Mouse (Mus musculus): Measurements from ENCODE around the gene Zbtb22. TPM values are rescaled to one million over a fixed set of nuclear protein-coding genes. Genes with fewer than 3 reads are reported as not detected.

Gene Zbtb22
- polyA plus RNA-seq, 1 experiment from 2014 or later: 14.9 TPM

DNA sequence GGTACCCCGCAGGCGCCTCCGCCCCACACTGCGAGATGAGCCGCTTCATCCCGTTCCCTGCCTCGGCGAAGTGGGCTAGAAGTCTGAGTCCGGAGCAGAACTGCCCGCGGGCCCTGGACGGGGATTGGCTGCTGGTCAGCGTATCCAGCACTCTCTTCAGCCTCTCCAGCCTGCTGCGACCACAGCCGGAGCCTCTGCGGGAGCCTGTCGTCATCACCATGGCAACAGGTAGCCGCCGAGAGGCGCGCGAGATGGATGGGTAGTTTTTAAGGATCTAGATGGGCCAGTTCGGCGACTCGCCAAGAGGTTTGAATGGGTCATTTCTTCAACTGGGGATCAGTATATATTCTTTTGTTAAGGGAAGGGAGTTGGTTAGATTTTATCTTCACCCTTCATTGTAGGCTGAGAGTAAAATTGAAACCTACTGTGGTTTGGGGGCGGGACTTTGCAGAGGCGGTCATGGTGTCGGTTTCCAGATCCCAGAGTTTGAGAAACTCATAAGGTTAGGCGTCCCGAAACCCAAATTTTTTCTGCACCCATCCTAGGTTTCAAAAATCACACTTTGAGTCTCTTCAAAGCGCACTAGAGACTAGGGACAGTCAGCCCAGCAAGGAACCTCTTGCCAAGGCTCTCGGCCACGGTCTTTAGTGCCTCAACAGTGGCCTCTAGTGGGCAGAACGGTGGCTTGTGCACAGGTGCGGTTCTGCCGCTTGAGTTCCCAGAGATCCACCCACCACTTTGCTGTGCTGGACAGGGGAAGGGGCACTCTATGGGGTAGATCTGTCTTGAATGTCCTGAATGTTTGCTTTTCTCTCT, 4.8 kb downstream of the Zbtb22 start:
- peak; percentile 87 for DNase-seq (ENCODE audit: low spot score)

DNA sequence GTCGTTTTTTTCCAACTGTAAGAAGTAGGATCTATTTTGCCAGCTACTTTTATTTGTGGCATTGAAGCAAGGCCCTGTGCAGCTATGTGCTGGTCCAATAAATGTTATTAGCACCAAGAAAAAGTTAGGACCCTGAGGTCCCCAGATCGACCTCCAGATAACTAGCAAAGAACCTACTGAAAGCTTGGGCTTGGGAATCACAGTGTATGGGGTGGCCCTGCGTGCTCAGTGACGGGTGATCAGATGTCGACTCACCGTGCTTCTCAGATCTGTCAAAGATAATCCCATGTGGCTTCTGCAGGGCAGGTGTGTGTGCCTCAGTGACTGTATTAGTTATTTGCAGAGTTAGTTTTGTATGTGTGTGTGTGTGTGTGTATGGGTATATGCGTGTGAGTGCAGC, 5.7 kb downstream of the Zbtb22 start:
- DNase-seq (ENCODE audit: low spot score): no peak

DNA sequence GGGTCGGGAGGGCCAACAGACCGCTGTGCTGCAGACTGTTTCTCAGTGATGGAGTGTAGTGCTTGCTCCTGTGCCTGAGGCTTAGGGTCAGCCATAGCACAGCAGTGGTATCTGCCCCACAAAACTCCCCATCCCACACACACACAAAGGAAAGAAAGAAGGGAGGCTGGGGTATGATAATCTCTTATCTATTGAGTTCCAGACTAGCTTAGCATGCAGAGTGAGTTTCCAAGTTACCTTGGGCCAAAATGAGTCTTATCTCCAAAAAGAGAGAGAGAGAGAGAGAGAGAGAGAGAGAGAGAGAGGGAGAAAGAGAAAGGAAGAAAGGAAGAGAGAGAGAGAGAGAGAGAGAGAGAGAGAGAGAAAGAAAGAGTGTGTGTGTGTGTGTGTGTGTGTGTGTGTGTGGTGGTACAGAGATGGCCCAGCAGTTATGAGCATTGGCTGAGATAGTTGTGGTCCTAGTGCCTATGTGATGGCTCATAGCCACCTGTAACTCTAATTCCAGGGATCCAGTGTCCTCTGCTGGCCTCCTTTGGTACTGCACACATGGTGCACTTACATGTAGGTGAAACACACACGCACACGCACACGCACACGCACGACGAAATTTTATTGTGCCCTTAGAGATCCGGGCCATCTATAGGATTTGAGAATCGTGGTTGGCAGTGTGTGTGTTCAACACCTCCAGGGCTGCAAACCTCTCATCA, 9.0 kb downstream of the Zbtb22 start:
- DNase-seq (ENCODE audit: low spot score): peak; percentile 41

DNA sequence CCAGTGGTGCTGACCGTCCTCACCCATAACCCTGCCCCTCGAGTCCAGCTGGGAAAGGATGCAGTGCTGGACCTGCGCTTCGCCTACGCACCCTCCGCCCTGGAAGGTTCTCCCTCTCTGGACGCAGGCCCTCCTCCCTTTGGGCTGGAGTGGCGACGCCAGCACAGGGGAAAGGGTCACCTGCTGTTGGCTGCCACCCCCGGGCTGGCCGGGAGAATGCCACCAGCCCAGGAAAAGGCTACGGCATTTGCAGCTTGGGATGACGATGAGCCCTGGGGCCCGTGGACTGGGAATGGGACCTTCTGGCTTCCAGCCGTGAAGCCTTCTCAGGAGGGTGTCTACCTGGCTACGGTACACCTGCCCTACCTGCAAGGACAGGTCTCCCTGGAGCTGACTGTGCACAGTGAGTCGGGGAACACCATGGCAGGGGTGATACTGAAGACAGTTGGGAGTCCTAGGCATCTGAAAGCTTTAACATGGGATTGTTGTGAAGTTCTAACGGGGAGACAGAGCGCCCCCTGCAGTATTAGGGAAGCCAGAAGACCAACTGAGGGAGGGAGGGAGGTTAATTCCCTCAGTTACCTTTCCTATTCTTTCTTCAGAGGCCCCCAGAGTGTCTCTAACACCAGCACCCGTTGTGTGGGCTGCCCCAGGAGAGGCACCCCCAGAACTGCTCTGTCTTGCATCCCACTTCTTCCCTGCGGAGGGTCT, 9.9 kb downstream of the Zbtb22 start:
- no peak for DNase-seq (ENCODE audit: low spot score)

DNA sequence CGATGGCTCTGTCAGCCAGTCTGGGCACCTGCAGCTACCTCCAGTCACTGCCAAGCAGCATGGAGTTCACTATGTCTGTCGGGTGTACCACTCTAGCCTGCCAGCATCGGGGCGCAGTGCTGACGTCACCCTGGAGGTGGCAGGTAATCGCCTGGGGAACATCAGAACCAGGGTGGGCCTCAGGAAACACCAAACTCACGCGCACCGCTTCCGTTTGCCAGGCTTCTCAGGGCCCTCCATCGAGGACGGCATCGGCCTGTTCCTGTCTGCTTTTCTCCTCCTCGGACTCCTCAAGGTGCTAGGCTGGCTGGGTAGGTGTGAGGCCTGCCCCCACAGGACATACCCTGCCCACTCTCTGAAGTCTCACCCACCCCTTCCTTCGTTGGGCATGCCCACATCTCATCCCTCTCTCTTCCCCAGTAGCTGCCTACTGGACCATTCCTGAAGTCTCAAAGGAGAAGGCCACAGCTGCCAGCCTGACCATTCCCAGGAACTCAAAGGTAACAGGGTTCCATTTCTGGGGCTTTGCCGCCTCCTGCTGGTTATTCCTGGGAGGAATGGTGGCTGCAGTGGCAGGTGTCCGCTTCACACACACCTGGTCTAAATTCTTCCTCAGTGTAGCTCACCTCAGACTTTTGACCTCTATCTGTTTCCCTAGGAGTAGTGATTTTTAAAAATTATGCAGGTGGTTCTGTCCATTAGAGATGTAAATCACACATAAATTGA, 10.7 kb downstream of the Zbtb22 start:
- peak; percentile 20 for DNase-seq (ENCODE audit: low spot score)

DNA sequence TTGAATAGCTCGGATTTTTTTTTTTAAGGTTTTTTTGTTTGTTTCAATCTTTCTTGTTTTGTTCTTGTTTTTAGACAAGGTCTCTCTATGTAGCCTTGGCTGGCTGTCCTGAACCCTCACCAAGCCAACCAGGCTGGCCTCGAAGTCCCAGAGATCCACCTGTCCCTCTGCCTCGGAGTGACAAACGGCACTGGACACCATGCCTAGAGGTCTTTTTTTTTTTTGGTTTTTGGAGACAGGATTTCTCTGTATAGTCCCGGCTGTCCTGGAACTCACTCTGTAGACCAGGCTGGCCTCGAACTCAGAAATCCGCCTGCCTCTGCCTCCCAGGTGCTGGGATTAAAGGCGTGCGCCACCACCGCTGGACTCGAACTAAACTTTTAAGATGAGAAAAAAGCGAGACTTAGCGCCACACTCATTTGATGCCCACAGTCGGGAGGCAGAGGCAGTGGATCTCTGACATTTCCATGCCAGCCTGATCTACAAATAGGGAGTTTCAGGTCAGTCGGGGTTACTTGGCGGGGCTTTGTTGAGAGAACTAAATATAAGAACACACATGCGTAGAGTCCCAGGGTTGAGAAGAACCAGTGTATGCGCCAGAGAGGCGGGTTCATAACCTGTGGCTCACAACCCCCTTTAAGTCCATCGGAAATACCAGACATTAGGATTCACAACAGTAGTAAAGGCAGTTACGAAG, 12.7 kb downstream of the Zbtb22 start:
- DNase-seq (ENCODE audit: low spot score): no peak

DNA sequence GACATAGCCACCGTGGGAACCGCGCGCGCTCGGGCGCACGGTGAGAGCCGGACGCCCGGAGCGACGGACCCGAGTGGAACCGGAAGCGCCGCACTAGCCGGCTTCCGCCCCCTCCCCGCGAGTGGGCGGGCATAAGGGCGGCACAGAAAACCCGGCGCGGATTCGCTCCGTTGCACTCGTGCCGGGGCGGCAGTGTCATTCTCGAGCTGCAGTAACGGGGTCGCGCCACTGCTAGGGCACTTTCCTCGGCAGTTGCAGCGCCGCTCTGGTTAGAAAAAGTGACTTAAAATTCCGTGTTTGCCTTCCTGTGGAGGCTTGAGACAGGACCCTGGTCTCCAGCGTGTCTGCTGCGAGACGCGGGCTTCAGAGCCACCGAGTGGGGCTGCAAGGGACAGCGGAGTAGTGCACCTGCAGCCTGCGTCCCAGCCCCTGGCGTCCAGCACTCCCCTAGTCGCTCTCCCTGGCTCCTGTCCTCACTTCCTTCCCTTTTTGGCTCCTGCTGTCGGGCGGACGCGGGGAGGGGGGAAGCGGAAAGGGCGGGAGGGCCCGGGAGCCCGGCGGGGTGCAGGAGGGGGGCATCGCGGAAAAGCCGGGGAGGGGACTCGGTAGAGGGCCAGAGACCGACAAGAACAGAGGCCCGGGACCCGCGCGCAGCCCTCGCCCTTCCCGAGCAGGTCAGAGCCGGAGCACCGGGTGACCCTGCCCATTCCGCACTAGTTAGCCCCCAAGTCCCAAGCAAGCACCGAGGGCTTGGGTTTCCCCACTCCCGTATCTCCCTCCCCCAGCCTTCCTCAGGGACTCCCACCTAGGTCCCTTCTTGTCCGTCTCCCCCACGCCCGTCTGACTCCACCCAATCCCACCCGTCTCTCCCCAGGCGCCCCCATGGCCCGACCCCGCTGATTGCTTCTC, 13.9 kb downstream of the Zbtb22 start, which contains the start of gene Rgl2:
TSS of gene Rgl2 (plus strand) at position 173 of the 909 bp plus-strand sequence.
- DNase-seq (ENCODE audit: low spot score): peak; percentile 96

DNA sequence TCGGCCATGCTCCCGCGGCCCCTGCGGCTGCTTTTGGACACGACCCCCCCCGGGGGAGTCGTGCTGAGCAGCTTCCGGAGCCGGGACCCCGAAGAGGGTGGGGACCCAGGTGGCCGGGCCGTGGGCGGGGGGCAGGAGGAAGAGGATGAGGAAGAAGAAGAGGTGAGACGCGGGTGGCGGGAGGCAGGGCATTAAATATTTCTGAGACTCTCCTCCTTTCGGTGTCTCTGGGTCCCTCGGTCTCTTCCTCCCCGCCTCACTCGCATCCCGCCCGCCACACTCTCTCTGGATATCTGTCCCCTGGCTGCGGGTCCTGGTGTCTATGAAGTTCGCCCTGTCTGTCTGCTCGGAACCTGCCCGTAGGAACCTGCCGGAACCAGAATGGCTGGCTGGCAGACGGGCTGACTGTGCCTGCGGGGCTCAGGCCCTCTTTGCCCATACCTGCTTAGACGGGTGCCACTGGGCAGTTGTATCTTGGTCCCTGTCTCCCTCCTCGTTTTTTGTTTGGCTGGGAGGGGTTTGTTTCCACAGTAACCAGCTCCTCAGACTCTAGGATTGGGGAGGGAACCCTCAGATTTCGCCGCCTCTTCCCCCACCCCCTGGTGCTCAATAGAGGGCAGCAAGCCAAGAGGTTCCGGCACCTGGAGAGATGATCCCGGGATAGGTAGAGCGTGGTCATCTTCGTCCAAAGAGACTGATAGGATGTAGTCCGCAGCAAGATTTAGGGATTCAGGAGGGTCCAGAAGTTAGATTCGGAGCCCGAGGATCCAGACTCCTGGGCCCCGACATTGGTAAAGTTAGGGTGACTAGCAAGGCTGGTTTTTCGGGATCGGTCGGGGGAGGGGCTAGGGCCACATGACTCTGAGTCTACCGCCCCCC, 14.8 kb downstream of the Zbtb22 start:
- peak; percentile 54 for DNase-seq (ENCODE audit: low spot score)

DNA sequence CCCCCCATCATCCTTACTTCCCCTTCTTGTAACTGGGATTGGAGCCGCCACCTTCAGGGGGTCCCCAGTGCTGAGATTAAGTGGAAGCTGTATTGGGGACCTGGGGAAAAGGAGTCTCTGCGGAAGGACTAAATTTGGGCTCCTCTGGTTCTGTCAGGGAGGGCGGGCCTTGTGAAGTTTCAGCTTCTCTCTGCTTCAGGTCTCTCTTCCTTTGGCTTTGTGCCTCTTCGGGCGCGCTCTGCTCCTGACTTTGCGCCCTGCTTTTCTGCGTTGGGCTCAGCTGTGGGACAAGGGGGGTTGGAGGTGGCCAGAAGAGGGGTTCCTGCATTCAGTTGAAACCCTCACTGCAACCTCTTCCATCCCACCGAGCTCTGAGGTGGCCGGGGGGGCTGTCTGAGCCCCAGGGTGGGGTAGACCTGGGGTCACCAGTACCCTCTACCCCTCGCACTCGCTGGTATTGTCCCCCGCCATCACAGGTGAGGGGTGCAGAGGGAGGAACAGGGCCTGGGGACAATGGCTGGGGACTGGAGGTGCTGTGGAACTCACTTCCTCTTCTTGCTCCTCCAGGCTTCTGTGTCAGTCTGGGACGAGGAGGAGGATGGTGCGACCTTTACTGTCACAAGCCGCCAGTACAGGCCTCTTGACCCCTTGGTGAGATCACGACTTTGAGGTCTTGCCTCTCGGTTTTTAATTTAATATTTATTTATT, 15.6 kb downstream of the Zbtb22 start:
- no peak for DNase-seq (ENCODE audit: low spot score)

DNA sequence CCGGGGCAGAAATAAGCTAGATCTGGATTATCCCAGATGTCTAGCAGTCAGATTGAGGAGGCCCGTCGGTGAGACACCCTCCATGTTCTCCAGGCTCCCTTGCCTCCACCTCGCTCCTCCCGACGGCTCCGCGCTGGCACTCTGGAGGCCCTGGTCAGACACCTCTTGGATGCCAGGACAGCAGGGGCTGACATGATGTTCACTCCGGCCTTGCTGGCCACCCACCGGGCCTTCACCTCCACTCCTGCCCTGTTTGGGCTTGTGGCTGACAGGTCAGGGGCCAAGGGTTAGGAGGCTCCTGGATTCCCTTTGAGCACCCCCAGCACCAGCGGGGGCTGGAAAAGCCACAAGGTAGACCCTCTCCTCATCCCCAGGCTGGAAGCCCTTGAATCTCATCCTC, 16.2 kb downstream of the Zbtb22 start:
- no peak for DNase-seq (ENCODE audit: low spot score)

DNA sequence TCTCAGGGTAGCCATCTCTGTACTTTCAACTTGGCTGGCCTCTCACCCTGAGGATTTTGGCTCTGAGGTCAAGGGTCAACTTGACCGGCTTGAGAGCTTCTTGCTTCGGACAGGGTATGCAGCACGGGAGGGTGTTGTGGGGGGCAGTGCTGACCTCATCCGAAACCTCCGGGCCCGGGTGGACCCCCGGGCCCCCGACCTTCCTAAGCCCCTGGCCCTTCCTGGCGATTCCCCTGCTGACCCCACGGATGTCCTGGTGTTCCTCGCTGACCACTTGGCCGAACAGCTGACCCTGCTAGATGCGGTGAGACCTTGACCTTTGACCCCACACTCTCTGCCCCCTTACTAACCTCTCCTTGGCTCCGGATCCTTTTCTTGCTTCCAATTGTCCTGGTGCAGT, 16.7 kb downstream of the Zbtb22 start:
- DNase-seq (ENCODE audit: low spot score): no peak

DNA sequence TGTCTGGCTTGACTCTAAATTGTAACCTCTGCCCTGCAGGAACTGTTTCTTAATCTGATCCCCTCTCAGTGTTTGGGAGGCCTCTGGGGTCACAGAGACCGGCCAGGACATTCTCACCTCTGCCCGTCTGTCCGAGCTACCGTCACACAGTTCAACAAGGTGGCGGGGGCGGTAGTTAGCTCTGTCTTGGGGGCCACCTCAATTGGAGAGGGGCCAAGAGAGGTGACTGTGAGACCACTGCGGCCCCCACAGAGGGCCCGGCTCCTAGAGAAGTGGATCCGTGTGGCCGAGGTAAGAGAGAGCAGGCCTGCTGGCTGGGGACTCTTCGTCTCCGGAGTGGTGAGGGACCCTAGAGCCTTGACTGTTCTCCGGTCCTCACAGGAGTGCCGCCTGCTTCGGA, 17.3 kb downstream of the Zbtb22 start:
- no peak for DNase-seq (ENCODE audit: low spot score)

DNA sequence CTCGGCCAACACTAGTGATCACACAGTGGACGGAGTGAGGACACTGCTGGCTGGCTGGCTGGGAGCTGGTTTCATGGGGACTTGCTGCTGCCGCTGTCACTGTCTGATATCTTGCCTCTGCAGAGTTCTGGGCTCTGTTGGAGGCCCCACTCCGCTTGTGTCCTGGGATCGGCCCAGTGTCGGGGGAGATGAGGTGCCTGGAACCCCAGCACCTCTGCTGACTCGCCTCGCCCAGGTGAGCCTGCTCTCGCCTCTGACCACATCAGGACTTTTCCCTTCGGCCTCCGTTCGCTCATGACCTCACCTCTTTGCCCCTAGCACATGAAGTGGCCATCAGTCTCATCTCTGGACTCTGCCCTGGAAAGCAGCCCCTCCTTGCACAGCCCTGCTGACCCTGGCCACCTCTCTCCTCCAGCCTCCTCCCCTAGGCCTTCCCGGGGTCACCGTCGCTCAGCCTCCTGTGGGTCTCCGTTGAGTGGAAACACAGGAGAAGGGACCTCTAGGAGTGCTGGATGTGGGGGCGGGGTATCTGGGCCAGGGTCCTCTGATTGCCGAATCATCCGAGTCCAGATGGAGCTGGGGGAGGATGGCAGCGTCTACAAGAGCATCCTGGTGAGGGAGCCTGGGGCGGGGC, 19.8 kb downstream of the Zbtb22 start:
- DNase-seq (ENCODE audit: low spot score): no peak

DNA sequence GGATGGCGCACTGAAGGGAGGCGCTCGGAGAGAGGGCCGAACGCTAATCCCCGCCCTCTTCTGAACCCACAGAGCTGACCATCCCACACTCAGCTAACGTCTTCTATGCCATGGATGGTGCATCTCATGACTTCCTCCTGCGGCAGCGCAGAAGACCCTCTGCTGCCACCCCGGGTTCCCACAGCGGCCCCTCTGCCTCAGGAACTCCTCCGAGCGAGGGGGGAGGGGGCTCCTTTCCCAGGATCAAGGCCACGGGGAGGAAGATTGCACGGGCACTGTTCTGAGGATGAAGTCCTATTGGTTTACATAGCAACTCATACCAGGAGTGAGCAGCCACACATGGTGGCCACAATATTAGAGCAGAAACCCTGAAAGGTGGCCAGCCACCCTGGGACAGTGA, 21.3 kb downstream of the Zbtb22 start:
- no peak for DNase-seq (ENCODE audit: low spot score)

DNA sequence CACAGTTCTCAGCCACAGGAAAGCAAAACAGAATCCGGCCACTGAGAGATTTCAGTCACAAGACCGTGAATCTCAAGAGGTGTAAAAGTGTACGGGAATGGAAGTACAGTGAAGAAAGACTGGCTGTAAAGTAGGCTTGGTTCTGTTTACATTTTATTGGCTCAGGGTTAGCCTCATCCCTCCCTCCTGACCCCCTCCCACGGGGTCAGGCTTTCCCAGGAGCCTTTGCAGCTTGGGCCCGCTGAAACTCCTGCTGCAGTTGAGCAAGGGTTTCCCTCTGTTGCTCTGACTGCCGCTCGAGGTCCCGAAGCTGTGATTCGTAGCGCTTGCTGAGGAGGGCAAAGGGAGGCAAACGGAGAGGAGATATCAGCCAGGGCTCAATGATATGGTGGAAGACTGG, 23.1 kb downstream of the Zbtb22 start:
- DNase-seq (ENCODE audit: low spot score): no peak

DNA sequence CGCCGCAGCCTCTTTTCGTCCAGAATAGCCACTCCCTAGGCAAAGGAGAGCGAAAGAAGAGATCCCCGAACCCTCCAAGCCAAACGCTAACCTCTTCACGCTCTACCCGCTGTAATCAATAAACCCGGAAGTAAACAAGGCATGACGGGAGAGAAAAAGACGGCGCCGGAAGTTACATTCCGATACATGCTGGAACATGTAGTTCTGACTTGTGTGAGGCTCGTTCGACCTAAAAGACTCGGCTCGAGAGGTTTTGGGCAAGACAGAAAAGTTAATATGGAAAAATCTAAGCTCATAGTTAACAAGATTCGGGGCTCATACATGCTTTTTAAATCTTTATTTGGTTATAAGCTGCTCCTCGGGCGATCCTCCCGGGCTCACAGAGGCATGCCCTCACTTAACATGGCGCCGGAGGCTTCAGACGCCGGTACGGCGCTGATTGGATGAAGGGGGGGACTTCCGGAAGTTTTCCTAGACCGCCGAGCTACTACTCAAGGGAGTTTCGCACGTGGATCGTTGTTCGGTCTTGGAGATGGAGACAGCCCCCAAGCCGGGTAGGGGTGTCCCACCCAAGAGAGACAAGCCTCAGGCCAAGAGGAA, 24.6 kb downstream of the Zbtb22 start, which contains the start of the genes Pfdn6 and Wdr46:
TSS of gene Pfdn6 (minus strand) at position 138 of the 600 bp plus-strand sequence.
TSS of gene Wdr46 (plus strand) at position 455 of the 600 bp plus-strand sequence.
- DNase-seq (ENCODE audit: low spot score): peak; percentile 92

DNA sequence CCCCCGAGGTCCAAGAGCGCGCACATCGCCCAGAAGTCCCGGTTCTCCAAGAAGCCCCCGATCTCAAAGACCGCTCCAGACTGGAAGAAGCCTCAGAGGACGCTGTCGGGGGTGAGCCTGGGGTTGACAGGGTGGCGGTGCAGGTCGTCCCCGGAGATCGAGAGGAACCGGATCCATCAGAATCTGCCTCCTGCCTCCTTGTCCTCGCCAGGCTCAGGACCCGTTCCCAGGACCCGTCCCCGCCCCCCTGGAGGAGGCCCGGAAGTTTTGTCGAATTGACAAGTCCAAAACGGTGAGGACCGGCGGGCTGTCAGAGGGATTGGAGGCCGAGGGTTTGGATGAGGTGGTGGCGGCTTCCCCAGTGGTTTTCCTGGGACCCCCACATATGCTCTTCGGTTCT, 25.3 kb downstream of the Zbtb22 start:
- no peak for DNase-seq (ENCODE audit: low spot score)

All from thymus, postnatal 0 days (tissue).